Mouse (Mus musculus): ENCODE results near the gene Tomm20.
A peak's percentile ranks its signal among the peaks of the same experiment; 100 is the strongest.
"Not testable (repeated sequence)": the region's sequence is repeated elsewhere in the genome, so short reads cannot be mapped to it uniquely, and the experiment has no call there.

Tomm20 gene

GRCm38 (mm10) chr8:126916611-126917010, 29.0 kb downstream of the Tomm20 start:
- no peak for DNase-seq

GRCm38 (mm10) chr8:126914609-126915375, 30.9 kb downstream of the Tomm20 start:
- DNase-seq, result peak; percentile 48

- not testable (repeated sequence) for DNase-seq
Measured at GRCm38 (mm10) chr8:126914107-126914490, 31.5 kb downstream of the Tomm20 start.

GRCm38 (mm10) chr8:126913241-126914106, 32.2 kb downstream of the Tomm20 start:
- peak; percentile 48 for DNase-seq

- peak; percentile 80 for DNase-seq
Measured at GRCm38 (mm10) chr8:126909371-126909802, 36.3 kb downstream of the Tomm20 start.

- DNase-seq, result peak; percentile 84
Measured at GRCm38 (mm10) chr8:126908805-126909204, 36.8 kb downstream of the Tomm20 start.

GRCm38 (mm10) chr8:126907968-126908367, 37.7 kb downstream of the Tomm20 start:
- DNase-seq, result no peak

GRCm38 (mm10) chr8:126907374-126907773, 38.3 kb downstream of the Tomm20 start:
- DNase-seq, result no peak

GRCm38 (mm10) chr8:126905387-126905786, 40.3 kb downstream of the Tomm20 start:
- DNase-seq, result peak; percentile 54

GRCm38 (mm10) chr8:126903927-126904326, 41.7 kb downstream of the Tomm20 start:
- DNase-seq, result no peak

- DNase-seq, result no peak
Measured at GRCm38 (mm10) chr8:126903224-126903895, 42.3 kb downstream of the Tomm20 start.

GRCm38 (mm10) chr8:126901612-126902011, 44.0 kb downstream of the Tomm20 start:
- no peak for DNase-seq

- DNase-seq, result no peak
Measured at GRCm38 (mm10) chr8:126901049-126901448, 44.6 kb downstream of the Tomm20 start.

- peak; percentile 77 for DNase-seq
Measured at GRCm38 (mm10) chr8:126895133-126895532, 50.5 kb downstream of the Tomm20 start.

GRCm38 (mm10) chr8:126887639-126888006, 58.0 kb downstream of the Tomm20 start:
- no peak for DNase-seq

GRCm38 (mm10) chr8:126886741-126887638, 58.7 kb downstream of the Tomm20 start:
- DNase-seq, result peak; percentile 80

GRCm38 (mm10) chr8:126885554-126886485, 59.8 kb downstream of the Tomm20 start:
- DNase-seq, result peak; percentile 67

GRCm38 (mm10) chr8:126884202-126884926, 61.3 kb downstream of the Tomm20 start:
- peak; percentile 88 for DNase-seq

GRCm38 (mm10) chr8:126883752-126884151, 61.9 kb downstream of the Tomm20 start:
- no peak for DNase-seq

GRCm38 (mm10) chr8:126882586-126882985, 63.1 kb downstream of the Tomm20 start:
- DNase-seq, result not testable (repeated sequence)
